Mouse (Mus musculus) kidney, embryonic 16.5 days (tissue): Measurements from ENCODE around the gene Rhog. TPM values are rescaled to one million over a fixed set of nuclear protein-coding genes. Genes with fewer than 3 reads are reported as not detected.

Experiments used
- ATAC-seq: fragments of 200-750 bp; cut with Nextera tagmentation; 2 replicates; pipeline ENCODE4 v1.8.0; 2017; ENCODE audit warnings: moderate TSS enrichment; ENCODE audit not compliant: low FRiP score, low TSS enrichment
- H3K27ac ChIP-seq: fragments of 300-500 bp; sonication (generic); 2 replicates; pipeline ENCODE4 v1.5.1; 2014; ENCODE audit warnings: low read length
- H3K27me3 ChIP-seq: fragments of 300-500 bp; sonication (generic); 2 replicates; pipeline ENCODE4 v1.6.1; 2014; ENCODE audit warnings: low read length, control low read depth, mixed read lengths; ENCODE audit not compliant: insufficient read depth
- H3K36me3 ChIP-seq: fragments of 300-500 bp; sonication (generic); 2 replicates; pipeline ENCODE4 v1.6.1; 2014; ENCODE audit warnings: low read length, control low read depth, mixed read lengths; ENCODE audit not compliant: insufficient read depth
- H3K4me1 ChIP-seq: fragments of 300-500 bp; sonication (generic); 2 replicates; pipeline ENCODE4 v1.6.1; 2014; ENCODE audit warnings: low read length, control low read depth, mixed read lengths; ENCODE audit not compliant: insufficient read depth
- H3K4me2 ChIP-seq: fragments of 300-500 bp; sonication (generic); replicated peaks from 2 replicates; pipeline ENCODE4 v1.6.1; 2014; ENCODE audit warnings: low read depth, low read length
- H3K4me3 ChIP-seq: fragments of 300-500 bp; sonication (generic); 2 replicates; pipeline ENCODE4 v1.5.1; 2014; ENCODE audit warnings: mild to moderate bottlenecking, low read length
- H3K9ac ChIP-seq: fragments of 300-500 bp; sonication (generic); replicated peaks from 2 replicates; pipeline ENCODE4 v1.6.1; 2014; ENCODE audit warnings: low read length
- H3K9me3 ChIP-seq: fragments of 300-500 bp; sonication (generic); 2 replicates; pipeline ENCODE4 v1.6.1; 2016; ENCODE audit warnings: low read length, control low read depth
- whole genome bisulfite sequencing: fragments of 180-500 bp; shearing (Covaris S2); extraction: QIAGEN DNeasy Blood & Tissue Kit; methylation state at CpG from one replicate; pipeline ENCODE4 v1.1.7; 2014; 5-methylcytosine and 5-hydroxymethylcytosine counted together
- polyA plus RNA-seq: library from polyadenylated mRNA; unstranded; fragments of >200 nt; fragmentation: Nextera tagmentation; extraction: Ambion mirVana; gene quantifications from 2 replicates; pipeline ENCODE4 v1.2.1, GENCODE M21; 2015

Rhog gene
- polyA plus RNA-seq, 1 experiment from 2014 or later = 61.2 TPM

DNA sequence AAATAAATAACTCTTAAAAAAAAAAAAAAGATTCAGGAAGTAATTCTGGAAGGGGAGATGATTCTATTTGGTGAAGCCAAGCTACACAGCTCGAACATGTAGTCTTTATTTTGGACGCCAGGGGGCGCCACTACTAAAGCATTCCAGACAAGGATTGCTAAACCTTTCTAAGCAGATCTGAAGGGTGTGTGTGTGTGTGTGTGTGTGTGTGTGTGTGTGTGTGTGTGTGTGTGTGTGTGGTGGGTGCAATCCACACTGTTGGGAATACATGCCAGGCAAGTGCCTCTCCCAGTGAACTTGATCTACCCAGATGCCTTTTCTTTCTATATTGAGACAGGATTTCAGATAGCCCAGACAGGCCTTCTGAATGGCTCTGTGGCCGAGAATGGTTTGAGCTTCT, 2.3 kb upstream of the Rhog start:
- H3K36me3 ChIP-seq = no peaks in the 10 kb centered on the region
- H3K9ac ChIP-seq = no peak overlapping the region
- WGBS = 21% methylated on average over 4 of the region's 4 CpGs
- no peak overlapping the region for H3K4me3 ChIP-seq
- H3K4me2 ChIP-seq = no peak overlapping the region
- H3K27ac ChIP-seq = no peak overlapping the region
- no peaks in the 10 kb centered on the region for H3K4me1 ChIP-seq
- H3K9me3 ChIP-seq = no peaks in the 10 kb centered on the region
- ATAC-seq = peak; percentile 68; the same call in 1 of the 2 replicates
- no peaks in the 10 kb centered on the region for H3K27me3 ChIP-seq

DNA sequence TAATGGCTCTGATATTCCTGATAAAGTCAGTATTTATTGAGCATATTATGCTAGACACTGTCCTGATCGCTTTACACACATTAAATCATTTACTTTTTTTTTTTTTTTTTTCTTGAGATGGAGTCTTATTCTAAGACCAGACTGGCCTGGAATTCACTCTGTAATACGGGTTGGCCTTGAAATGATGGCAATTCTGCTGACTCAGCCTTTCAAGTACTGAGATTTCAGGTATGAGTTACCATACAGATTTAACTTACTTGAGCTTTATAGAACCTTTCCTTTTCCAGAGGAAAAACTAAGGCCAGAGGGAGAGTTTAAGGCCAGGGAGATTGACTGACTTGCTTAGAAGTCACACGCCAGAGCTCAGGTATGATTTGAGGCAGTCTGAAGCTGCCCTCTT, 782 bp upstream of the Rhog start:
- 83% methylated on average over 3 of the region's 3 CpGs for WGBS
- Histone ChIP-seq H3K9ac (no peak overlapping the region), H3K4me1 (no peaks in the 10 kb centered on the region), H3K27ac (no peak overlapping the region), H3K36me3 (no peaks in the 10 kb centered on the region), H3K4me2 (no peak overlapping the region), H3K9me3 (no peaks in the 10 kb centered on the region), H3K4me3 (no peak overlapping the region), H3K27me3 (no peaks in the 10 kb centered on the region)
- no peak for ATAC-seq

- H3K36me3 ChIP-seq = no peaks in the 10 kb centered on the region
- no peak overlapping the region for H3K9ac ChIP-seq
- no peak overlapping the region for H3K4me3 ChIP-seq
- WGBS = 93% methylated on average over 1 of the region's 1 CpGs
- H3K4me2 ChIP-seq = no peak overlapping the region
- no peaks in the 10 kb centered on the region for H3K9me3 ChIP-seq
- H3K4me1 ChIP-seq = peaks cover 14% of the 10 kb centered on the region
- no peak for ATAC-seq
- H3K27me3 ChIP-seq = no peaks in the 10 kb centered on the region
- H3K27ac ChIP-seq = no peak overlapping the region
These were observed 2.2 kb downstream of the Rhog start for GRCm38 (mm10) chr7:102253631-102254030.

- peak; percentile 86 for ATAC-seq
- no peaks in the 10 kb centered on the region for H3K27me3 ChIP-seq
- WGBS = under 1% methylated on average over 31 of the region's 33 CpGs
- peaks cover 43% of the 10 kb centered on the region for H3K4me1 ChIP-seq
- no peaks in the 10 kb centered on the region for H3K9me3 ChIP-seq
- H3K27ac ChIP-seq = peak overlapping the region; percentile 97
- peak overlapping the region; percentile 95 for H3K4me3 ChIP-seq
- H3K9ac ChIP-seq = peak overlapping the region; percentile 91
- H3K4me2 ChIP-seq = peak overlapping the region; percentile 74
- no peaks in the 10 kb centered on the region for H3K36me3 ChIP-seq
These were observed 5.1 kb downstream of the Rhog start for GRCm38 (mm10) chr7:102250631-102251214.

DNA sequence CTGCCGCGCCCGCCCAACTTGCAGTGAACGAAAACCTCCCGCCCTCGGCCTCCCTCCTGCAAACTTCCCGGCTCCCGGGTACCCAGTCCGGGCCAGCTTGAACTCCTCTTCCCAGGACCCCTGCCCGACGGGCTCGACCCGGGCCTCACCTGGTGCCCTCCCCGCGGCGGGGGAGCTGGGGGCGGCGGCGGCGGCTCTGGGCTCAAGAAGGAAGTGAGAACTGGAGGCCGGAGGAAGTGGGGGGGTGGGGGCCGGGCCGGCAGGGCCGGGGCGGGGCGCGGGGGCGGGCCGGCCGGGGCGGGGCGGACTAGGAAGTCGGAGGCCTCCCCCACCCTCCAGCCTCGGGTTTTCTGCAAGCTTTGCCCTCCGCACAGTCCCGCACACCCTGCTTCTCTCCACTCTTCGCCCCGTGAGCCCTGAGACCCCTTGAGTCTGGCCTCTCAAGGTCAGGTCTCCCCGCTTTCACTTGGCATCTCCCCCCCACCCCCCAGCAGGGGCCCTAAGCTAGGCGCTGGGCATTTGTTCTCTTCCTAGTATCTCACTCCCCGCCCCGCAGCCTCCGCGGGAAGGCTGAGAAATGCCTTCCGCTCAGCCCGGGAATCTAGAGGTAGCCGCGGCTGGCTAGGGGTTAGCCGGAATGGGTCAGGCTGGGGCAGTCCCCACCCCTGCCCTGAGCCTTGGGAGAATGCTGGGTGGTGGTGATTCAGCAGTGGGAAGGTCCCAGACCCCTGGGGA, 5.8 kb downstream of the Rhog start:
- peak overlapping the region; percentile 95 for H3K4me3 ChIP-seq
- peak; percentile 88 for ATAC-seq
- H3K27me3 ChIP-seq = no peaks in the 10 kb centered on the region
- no peaks in the 10 kb centered on the region for H3K36me3 ChIP-seq
- no peaks in the 10 kb centered on the region for H3K9me3 ChIP-seq
- peak overlapping the region; percentile 91 for H3K9ac ChIP-seq
- H3K4me1 ChIP-seq = peaks cover 50% of the 10 kb centered on the region
- H3K4me2 ChIP-seq = peak overlapping the region; percentile 74
- WGBS = under 1% methylated on average over 41 of the region's 49 CpGs
- peak overlapping the region; percentile 97 for H3K27ac ChIP-seq

GRCm38 (mm10) chr7:102249531-102249895, 6.3 kb downstream of the Rhog start:
- H3K27ac ChIP-seq = peak overlapping the region; percentile 97
- no peaks in the 10 kb centered on the region for H3K27me3 ChIP-seq
- no peaks in the 10 kb centered on the region for H3K9me3 ChIP-seq
- H3K9ac ChIP-seq = peak overlapping the region; percentile 91
- ATAC-seq = peak; percentile 52
- H3K4me1 ChIP-seq = peaks cover 53% of the 10 kb centered on the region
- WGBS = under 1% methylated on average over 23 of the region's 23 CpGs
- H3K4me2 ChIP-seq = peak overlapping the region; percentile 74
- no peaks in the 10 kb centered on the region for H3K36me3 ChIP-seq
- H3K4me3 ChIP-seq = peak overlapping the region; percentile 95

- Histone ChIP-seq H3K36me3 (no peaks in the 10 kb centered on the region), H3K27me3 (no peaks in the 10 kb centered on the region), H3K4me1 (peaks cover 53% of the 10 kb centered on the region), H3K9me3 (no peaks in the 10 kb centered on the region), H3K4me3 (peak overlapping the region; percentile 95), H3K27ac (peak overlapping the region; percentile 97), H3K9ac (peak overlapping the region; percentile 91), H3K4me2 (peak overlapping the region; percentile 74)
- 16% methylated on average over 16 of the region's 16 CpGs for WGBS
- no peak for ATAC-seq
These were observed 7.0 kb downstream of the Rhog start for GRCm38 (mm10) chr7:102248691-102249404.

DNA sequence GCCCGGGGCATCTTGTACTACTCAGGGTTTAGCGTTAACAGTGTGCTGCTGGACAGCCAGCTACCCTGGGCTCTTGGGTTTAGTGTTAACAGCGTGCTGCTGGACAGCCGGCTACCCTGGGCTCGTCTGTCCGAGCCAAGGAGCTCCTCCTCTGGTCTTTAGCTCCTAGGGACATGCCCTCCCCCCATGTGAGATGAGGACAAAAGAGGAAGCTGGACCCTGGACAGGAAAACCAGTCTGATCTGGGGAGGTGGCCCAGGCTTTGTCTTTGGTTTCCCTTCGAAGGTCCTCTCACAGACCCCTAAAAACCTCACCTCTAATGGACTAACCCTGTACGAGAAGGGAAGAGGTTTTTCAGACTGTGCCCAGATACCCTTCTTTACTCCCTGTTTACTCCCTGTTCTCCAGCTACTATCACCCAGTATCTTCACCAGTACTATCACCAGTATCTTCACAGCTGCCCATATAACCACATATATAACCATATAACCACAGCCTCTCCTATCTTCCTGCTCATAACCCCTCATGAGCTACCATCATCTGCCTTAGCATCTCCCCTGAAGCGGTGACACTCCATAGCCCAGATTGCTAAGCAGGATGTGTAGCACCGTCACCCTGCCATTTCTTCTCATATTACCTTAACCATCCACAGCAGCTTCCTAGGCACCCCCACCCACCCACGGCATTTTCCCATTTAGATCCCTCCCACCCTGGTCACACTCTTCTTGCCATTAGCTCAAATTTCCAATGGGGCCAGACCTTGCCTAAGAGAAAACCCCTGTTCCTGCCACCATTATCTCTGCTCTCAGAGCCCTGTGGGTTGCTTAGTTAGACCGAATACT, 8.7 kb downstream of the Rhog start:
- H3K27ac ChIP-seq = 0 out of 2 replicates have a peak overlapping the region, but pooled peaks have one; percentile 4
- H3K36me3 ChIP-seq = no peaks in the 10 kb centered on the region
- ATAC-seq = no peak
- peak overlapping the region; percentile 74 for H3K4me2 ChIP-seq
- H3K4me1 ChIP-seq = peaks cover 53% of the 10 kb centered on the region
- H3K9ac ChIP-seq = peak overlapping the region; percentile 27; the same call in 1 of the 2 replicates
- no peaks in the 10 kb centered on the region for H3K9me3 ChIP-seq
- WGBS = 44% methylated on average over 12 of the region's 12 CpGs
- H3K27me3 ChIP-seq = no peaks in the 10 kb centered on the region
- H3K4me3 ChIP-seq = peak overlapping the region; percentile 95

DNA sequence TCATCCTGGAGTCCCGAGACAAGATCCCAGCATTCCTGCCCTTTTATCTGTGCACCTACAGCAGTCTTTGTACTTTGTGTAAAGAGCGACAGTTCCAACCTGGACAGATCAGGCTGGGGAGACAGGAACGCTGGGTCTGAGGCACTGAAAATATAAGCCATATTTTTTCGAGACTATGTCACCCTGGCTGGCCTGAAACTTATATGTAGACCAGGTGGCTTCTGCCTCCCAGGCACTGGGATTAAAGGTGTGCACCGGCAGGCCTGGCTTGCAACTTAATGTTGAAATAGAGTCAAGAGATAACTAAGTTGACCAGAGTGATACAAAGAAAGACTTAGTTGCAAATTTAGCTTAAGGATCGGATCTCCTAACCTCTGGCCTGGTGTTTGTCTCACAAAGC, 9.6 kb downstream of the Rhog start:
- no peaks in the 10 kb centered on the region for H3K9me3 ChIP-seq
- no peaks in the 10 kb centered on the region for H3K27me3 ChIP-seq
- no peak overlapping the region for H3K4me3 ChIP-seq
- H3K36me3 ChIP-seq = 0 out of 2 replicates have a peak, but pooled peaks cover 1% of the 10 kb centered on the region
- H3K9ac ChIP-seq = peak overlapping the region; percentile 35
- peaks cover 52% of the 10 kb centered on the region for H3K4me1 ChIP-seq
- 60% methylated on average over 6 of the region's 6 CpGs for WGBS
- no peak for ATAC-seq
- H3K4me2 ChIP-seq = 0 out of 2 replicates have a peak overlapping the region, but pooled peaks have one; percentile 5
- no peak overlapping the region; the same call in 1 of the 2 replicates for H3K27ac ChIP-seq
